Mouse (Mus musculus): ENCODE measurements around the gene Macrod2.

DNA sequence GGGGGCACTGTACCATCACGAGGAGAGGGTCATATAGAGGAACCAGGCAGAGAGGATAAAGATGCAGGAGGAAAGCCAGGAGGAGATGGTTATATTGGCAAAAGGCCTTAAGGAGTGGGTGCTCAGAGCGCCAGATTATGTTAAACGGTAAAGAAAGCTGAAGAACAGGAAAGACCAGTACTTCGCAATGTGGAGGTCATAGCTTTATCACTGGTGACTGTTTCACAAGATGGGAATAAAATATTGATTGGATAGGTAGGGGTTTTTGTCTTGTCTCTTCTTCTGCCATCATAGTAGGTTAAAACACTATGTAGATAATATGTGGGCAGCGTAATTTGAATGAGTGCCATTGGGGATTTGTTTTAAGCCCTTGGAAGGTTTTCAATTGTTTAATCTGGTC lies 816.2 kb downstream of the Macrod2 start:
- no peak for TF ChIP-seq CTCF (IDR thresholded peaks at IDR 0.05; ENCODE audit: low read depth)
- TF ChIP-seq EP300 (optimal IDR thresholded peaks at IDR 0.05): no peak

All from stomach, postnatal 0 days (tissue).